Mouse (Mus musculus) kidney, postnatal 0 days (tissue): ENCODE data around the gene Stmn1. TPM values are rescaled to one million over a fixed set of nuclear protein-coding genes. Genes with fewer than 3 reads are reported as not detected.
"Not testable (repeated sequence)": the region's sequence is repeated elsewhere in the genome, so short reads cannot be mapped to it uniquely, and the experiment has no call there.

Experiments used
- ATAC-seq: fragments of 200-750 bp; cut with Nextera tagmentation; replicated peaks from 2 replicates; pipeline ENCODE4 v1.8.0; 2017; ENCODE audit warnings: low read depth, moderate number of reproducible peaks, moderate TSS enrichment, moderate library complexity; ENCODE audit not compliant: low FRiP score
- DNase-seq: peaks from one replicate; pipeline ENCODE4 v3.0.0-alpha.2; 2016; ENCODE audit warnings: low spot score
- H3K27ac ChIP-seq: fragments of 300-500 bp; sonication (generic); 2 replicates; pipeline ENCODE4 v1.5.1; 2014; ENCODE audit warnings: mild to moderate bottlenecking
- H3K27me3 ChIP-seq: fragments of 300-500 bp; sonication (generic); 2 replicates; pipeline ENCODE4 v1.6.1; 2014; ENCODE audit warnings: low read length, mixed read lengths; ENCODE audit not compliant: insufficient read depth
- H3K36me3 ChIP-seq: fragments of 300-500 bp; sonication (generic); 2 replicates; pipeline ENCODE4 v1.6.1; 2014; ENCODE audit warnings: low read length, mixed read lengths; ENCODE audit not compliant: insufficient read depth
- H3K4me1 ChIP-seq: fragments of 300-500 bp; sonication (generic); replicated peaks from 2 replicates; pipeline ENCODE4 v1.6.1; 2014; ENCODE audit warnings: antibody characterized with exemption, low read length, mixed read lengths; ENCODE audit not compliant: insufficient read depth
- H3K4me2 ChIP-seq: fragments of 300-500 bp; sonication (generic); 2 replicates; pipeline ENCODE4 v1.6.1; 2014; ENCODE audit warnings: mild to moderate bottlenecking, low read length, moderate library complexity, mixed read lengths
- H3K4me3 ChIP-seq: fragments of 300-500 bp; sonication (generic); replicated peaks from 2 replicates; pipeline ENCODE4 v1.5.1; 2014; ENCODE audit warnings: low read depth, low read length
- H3K9ac ChIP-seq: fragments of 300-500 bp; sonication (generic); 2 replicates; pipeline ENCODE4 v1.6.1; 2014; ENCODE audit warnings: low read depth, low read length
- H3K9me3 ChIP-seq: fragments of 300-500 bp; sonication (generic); replicated peaks from 2 replicates; pipeline ENCODE4 v1.6.1; 2016; ENCODE audit warnings: low read length, inconsistent platforms, mixed read lengths
- CTCF ChIP-seq: IDR thresholded peaks from 2 replicates; pipeline ENCODE4 v1.5.1; 2016; ENCODE audit warnings: antibody characterized with exemption, low read depth, mild to moderate bottlenecking, moderate library complexity
- WGBS: fragments of 180-500 bp; shearing (Covaris S2); extraction: QIAGEN DNeasy Blood & Tissue Kit; methylation state at CpG from one replicate; pipeline ENCODE4 v1.1.7; 2014; 5-methylcytosine and 5-hydroxymethylcytosine counted together
- polyA plus RNA-seq: library from polyadenylated mRNA; unstranded; fragments of >200 nt; fragmentation: Nextera tagmentation; extraction: Ambion mirVana; gene quantifications from 2 replicates; pipeline ENCODE4 v1.2.1, GENCODE M21; 2015

Gene Stmn1
- polyA plus RNA-seq, 1 experiment from 2014 or later, result 926 TPM

DNA sequence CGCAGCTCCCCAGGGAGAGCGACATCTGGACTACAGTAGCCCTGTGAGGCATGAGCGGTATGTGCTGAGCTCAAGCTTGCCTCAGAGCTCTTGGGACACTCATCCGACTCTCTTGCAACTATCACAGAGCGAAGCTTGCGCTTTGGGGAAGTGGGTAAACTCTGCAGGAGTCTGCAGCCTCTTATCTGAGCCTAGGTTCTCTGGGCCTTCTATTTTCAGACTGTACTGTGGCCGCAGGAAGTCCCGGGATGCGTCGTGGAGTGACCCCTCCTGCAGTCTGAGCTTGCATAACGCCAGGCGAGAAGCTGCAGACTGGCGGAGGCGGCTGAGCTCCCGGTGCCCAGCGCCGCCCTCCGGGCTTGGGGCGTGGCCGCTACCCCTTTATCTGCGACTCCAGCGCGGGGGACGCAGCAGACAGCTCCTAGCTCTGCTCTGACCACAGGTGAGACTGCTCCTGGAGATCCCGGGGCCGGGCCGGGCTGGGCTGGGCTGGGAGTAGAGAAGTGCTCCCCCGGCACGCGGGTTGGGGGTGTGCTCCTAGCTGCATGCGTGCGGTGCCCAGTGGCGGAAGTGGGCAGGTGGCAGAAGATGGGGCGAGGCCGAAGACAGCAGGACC, 28.6 kb downstream of the Stmn1 start, which contains the start of gene Paqr7:
Gene Paqr7, plus strand, starts transcription at position 103 of the 616 bp plus-strand sequence.
- peak; percentile 51 for DNase-seq
- H3K4me2 ChIP-seq, result peak within 1 kb of the TSS; percentile 91
- H3K27me3 ChIP-seq, result no peaks in the 10 kb centered on the region
- WGBS, result 6% methylated on average over 35 of the region's 35 CpGs
- peak within 1 kb of the TSS; percentile 72 for H3K27ac ChIP-seq
- 0 out of 2 replicates have a peak, but pooled peaks have one; percentile 15 for TF ChIP-seq CTCF
- peak; percentile 57 for ATAC-seq
- peak within 1 kb of the TSS; percentile 55 for H3K9ac ChIP-seq
- peaks cover 15% of the 10 kb centered on the region; the same call in 1 of the 2 replicates for H3K4me1 ChIP-seq
- H3K9me3 ChIP-seq, result no peaks in the 10 kb centered on the region
- H3K4me3 ChIP-seq, result peak within 1 kb of the TSS; percentile 40
- H3K36me3 ChIP-seq, result no peaks in the 10 kb centered on the region

DNA sequence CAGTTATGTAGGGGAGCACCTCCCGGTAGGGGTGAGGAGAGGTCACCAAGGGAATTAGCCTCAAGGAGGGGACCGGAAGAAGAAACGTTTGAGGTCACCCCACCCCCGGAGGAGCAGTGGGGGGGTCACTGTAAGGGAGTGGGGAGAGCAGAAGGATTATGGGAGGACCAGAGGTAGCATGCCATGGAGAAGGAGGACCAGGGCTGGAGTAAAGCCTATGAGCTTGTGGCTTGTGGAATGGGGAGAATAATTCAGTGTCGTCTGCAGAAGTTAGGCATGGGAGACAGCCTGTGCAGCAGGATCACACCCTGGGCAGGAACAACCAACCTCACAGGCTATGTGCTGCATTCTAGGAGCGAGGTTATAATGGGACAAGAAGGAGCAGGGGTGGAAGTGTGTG, 29.1 kb downstream of the Stmn1 start:
- Histone ChIP-seq H3K9me3 (no peaks in the 10 kb centered on the region), H3K27me3 (no peaks in the 10 kb centered on the region), H3K4me1 (peaks cover 15% of the 10 kb centered on the region; the same call in 1 of the 2 replicates), H3K36me3 (no peaks in the 10 kb centered on the region), H3K9ac (peak overlapping the region; percentile 55), H3K27ac (peak overlapping the region; percentile 72), H3K4me3 (peak overlapping the region; percentile 40), H3K4me2 (peak overlapping the region; percentile 91)
- ATAC-seq, result no peak; the same call in 1 of the 2 replicates
- no peak for TF ChIP-seq CTCF
- 8% methylated on average over 6 of the region's 6 CpGs for WGBS
- no peak for DNase-seq

- Histone ChIP-seq H3K9me3 (no peaks in the 10 kb centered on the region), H3K27me3 (no peaks in the 10 kb centered on the region), H3K4me1 (peaks cover 15% of the 10 kb centered on the region; the same call in 1 of the 2 replicates), H3K4me2 (no peak overlapping the region), H3K9ac (no peak overlapping the region), H3K27ac (no peak overlapping the region), H3K36me3 (no peaks in the 10 kb centered on the region), H3K4me3 (no peak overlapping the region)
- DNase-seq (no peak), ATAC-seq (no peak)
- TF ChIP-seq CTCF, result no peak
- WGBS, result 78% methylated on average over 12 of the region's 12 CpGs
Observed at GRCm38 (mm10) chr4:134497986-134498731, 30.0 kb downstream of the Stmn1 start.

DNA sequence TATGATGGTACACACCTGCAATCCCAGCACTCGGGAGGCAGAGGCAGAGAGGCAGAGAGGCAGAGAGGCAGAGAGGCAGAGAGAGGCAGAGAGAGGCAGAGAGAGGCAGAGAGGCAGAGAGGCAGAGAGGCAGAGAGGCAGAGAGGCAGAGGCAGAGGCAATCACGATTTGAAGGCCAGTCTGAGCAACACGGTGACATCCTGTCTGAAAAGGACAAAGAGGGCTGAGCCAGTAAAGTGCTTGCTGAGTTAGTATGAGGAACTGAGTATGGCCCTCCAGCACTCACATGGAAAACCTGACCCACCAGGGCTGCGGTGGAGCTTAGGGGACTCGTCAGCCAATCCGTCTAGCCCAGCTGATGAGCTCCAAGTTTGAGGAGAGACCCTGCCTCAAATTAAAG, 30.9 kb downstream of the Stmn1 start:
- WGBS, result 90% methylated on average over 6 of the region's 6 CpGs

GRCm38 (mm10) chr4:134501095-134501494, 33.0 kb downstream of the Stmn1 start:
- H3K4me2 ChIP-seq, result no peak overlapping the region
- no peak for TF ChIP-seq CTCF
- H3K9ac ChIP-seq, result no peak overlapping the region
- no peak overlapping the region for H3K27ac ChIP-seq
- no peaks in the 10 kb centered on the region for H3K27me3 ChIP-seq
- H3K4me1 ChIP-seq, result peaks cover 12% of the 10 kb centered on the region; the same call in 1 of the 2 replicates
- ATAC-seq (no peak), DNase-seq (no peak)
- no peak overlapping the region for H3K4me3 ChIP-seq
- H3K36me3 ChIP-seq, result no peaks in the 10 kb centered on the region
- 88% methylated on average over 6 of the region's 6 CpGs for WGBS
- H3K9me3 ChIP-seq, result no peaks in the 10 kb centered on the region

More for the DNA sequence above, 30.9 kb downstream of the Stmn1 start:
- H3K4me3 ChIP-seq, H3K27me3 ChIP-seq, H3K36me3 ChIP-seq, H3K9me3 ChIP-seq, H3K9ac ChIP-seq, H3K4me2 ChIP-seq, DNase-seq, ATAC-seq, H3K27ac ChIP-seq: not testable (repeated sequence)
- H3K4me1 ChIP-seq, result peaks cover 15% of the 10 kb centered on the region; the same call in 1 of the 2 replicates

- Histone ChIP-seq H3K4me2 (no peak overlapping the region), H3K4me3 (no peak overlapping the region), H3K9me3 (no peaks in the 10 kb centered on the region), H3K36me3 (no peaks in the 10 kb centered on the region), H3K27me3 (no peaks in the 10 kb centered on the region), H3K9ac (no peak overlapping the region), H3K27ac (no peak overlapping the region), H3K4me1 (no peaks in the 10 kb centered on the region)
- ATAC-seq, result no peak
- TF ChIP-seq CTCF, result no peak
- WGBS, result 84% methylated on average over 4 of the region's 4 CpGs
- DNase-seq, result no peak
Observed at GRCm38 (mm10) chr4:134503686-134504357, 35.7 kb downstream of the Stmn1 start.
